ENCODE assay signal across 8 mouse cellular contexts in the genomic region with DNA sequence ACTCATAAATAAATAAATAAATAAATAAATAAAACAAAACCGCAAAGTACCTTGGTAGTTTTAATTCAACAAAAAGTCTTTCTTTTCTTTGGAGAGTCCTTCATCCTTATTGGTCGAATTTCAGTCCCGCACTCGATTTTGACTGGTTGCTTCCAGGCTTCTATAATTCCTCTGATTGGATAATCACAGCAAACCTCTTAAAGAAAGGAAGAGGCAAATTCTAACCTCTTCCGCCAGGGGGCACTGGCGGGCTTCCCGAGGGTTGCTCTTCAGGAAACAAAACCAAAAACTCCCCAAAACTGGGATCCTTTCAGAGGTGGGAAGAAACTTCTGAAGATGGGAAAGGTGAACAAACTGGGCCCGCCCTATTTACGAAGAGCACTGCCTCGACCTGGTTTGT. TPM values are rescaled to one million over a fixed set of nuclear protein-coding genes. Genes with fewer than 3 reads are reported as not detected.
A peak's percentile ranks its signal among the peaks of the same experiment; 100 is the strongest.
DNase-seq lines count a peak whose midpoint lies in the region; ATAC-seq and TF ChIP-seq lines count a peak whose summit lies in the region.

No protein-coding gene starts in this region.

- WGBS in kidney, postnatal 0 days, result 6% methylated on average over 10 of the region's 10 CpGs
- 3% methylated on average over 10 of the region's 10 CpGs for WGBS in liver, embryonic 12.5 days (ENCODE audit: insufficient replicate concordance)

- ATAC-seq in kidney, postnatal 0 days (replicated peaks; ENCODE audit: low FRiP score, low read depth), result no peak; the same call in 1 of the 2 replicates
- ATAC-seq in liver, embryonic 12.5 days, result no peak

- no peak overlapping the region for H3K27ac ChIP-seq in kidney, postnatal 0 days
- no peak overlapping the region for H3K27ac ChIP-seq in liver, embryonic 12.5 days

- H3K4me1 ChIP-seq in kidney, postnatal 0 days (replicated peaks; ENCODE audit: insufficient read depth, low read length), result no peaks in the 10 kb centered on the region; the same call in 1 of the 2 replicates
- peaks cover 11% of the 10 kb centered on the region; the same call in 1 of the 2 replicates for H3K4me1 ChIP-seq in liver, embryonic 12.5 days

- no peaks in the 10 kb centered on the region for H3K9me3 ChIP-seq in kidney, postnatal 0 days (replicated peaks; ENCODE audit: low read length)
- H3K9me3 ChIP-seq in liver, embryonic 12.5 days (replicated peaks), result no peaks in the 10 kb centered on the region

- peak overlapping the region; percentile 16; the same call in 1 of the 2 replicates for H3K4me2 ChIP-seq in kidney, postnatal 0 days (ENCODE audit: low read length)
- peak overlapping the region; percentile 50 for H3K4me2 ChIP-seq in liver, embryonic 12.5 days

- H3K27me3 ChIP-seq in kidney, postnatal 0 days (ENCODE audit: insufficient read depth, low read length), result peaks cover 30% of the 10 kb centered on the region
- H3K27me3 ChIP-seq in liver, embryonic 12.5 days (replicated peaks), result peaks cover 49% of the 10 kb centered on the region

- H3K36me3 ChIP-seq in kidney, postnatal 0 days (ENCODE audit: insufficient read depth, low read length), result no peaks in the 10 kb centered on the region
- H3K36me3 ChIP-seq in liver, embryonic 12.5 days, result no peaks in the 10 kb centered on the region

- peak; percentile 83 for DNase-seq in CD4-positive, CD25-positive, alpha-beta regulatory T cell, adult 2 months (ENCODE audit: low read depth, low spot score)
- DNase-seq in adrenal gland, adult (ENCODE audit: inconsistent age in 2 of 2, low spot score in 1 of 2), result peak; percentile 72 to 88
- DNase-seq in embryo, embryonic 9.5 days (ENCODE audit: extremely low spot score), result peak; percentile 75
- peak; percentile 70 to 78 for DNase-seq in gastrocnemius, postnatal 4 days (ENCODE audit: low spot score in 2 of 2)
- DNase-seq in kidney, postnatal 0 days (ENCODE audit: low spot score), result peak; percentile 96
- DNase-seq in ovary, postnatal 10 days (ENCODE audit: low spot score), result peak; percentile 44
- peak; percentile 35 to 72 for DNase-seq in thymus, postnatal 10 days (ENCODE audit: low spot score in 2 of 2)

- peak; percentile 81 for TF ChIP-seq CTCF in kidney, postnatal 0 days (IDR thresholded peaks at IDR 0.05; ENCODE audit: low read depth)

- H3K9ac ChIP-seq in kidney, postnatal 0 days (ENCODE audit: low read depth, low read length), result no peak overlapping the region
- H3K9ac ChIP-seq in liver, embryonic 12.5 days, result no peak overlapping the region

- H3K4me3 ChIP-seq in kidney, postnatal 0 days (replicated peaks; ENCODE audit: low read depth, low read length), result no peak overlapping the region
- H3K4me3 ChIP-seq in liver, embryonic 12.5 days, result peak overlapping the region; percentile 31

RNA-seq across cellular contexts. Expression of gene Ttc9b, which starts 2.8 kb away (rescaled TPM):
- total RNA-seq in gastrocnemius, postnatal 4 days (2021), result not detected
- polyA plus RNA-seq in kidney, postnatal 0 days (2015; fragmentation: Nextera tagmentation; extraction: Ambion mirVana), result not detected in 2 replicates
- not detected in 2 replicates for polyA plus RNA-seq in liver, embryonic 12.5 days (2016; fragmentation: Nextera tagmentation; extraction: Ambion mirVana)

RNA-seq across cellular contexts. Expression of gene Map3k10, which starts 23.4 kb away (rescaled TPM):
- 10 to 100 TPM; 19.2 to 20.0 TPM for total RNA-seq in gastrocnemius, postnatal 4 days (2021)
- 5.0 and 6.8 TPM in 2 replicates for polyA plus RNA-seq in kidney, postnatal 0 days (2015; fragmentation: Nextera tagmentation; extraction: Ambion mirVana)
- 5.7 and 6.7 TPM in 2 replicates for polyA plus RNA-seq in liver, embryonic 12.5 days (2016; fragmentation: Nextera tagmentation; extraction: Ambion mirVana)

RNA-seq across cellular contexts. Expression of gene Zfp607b, which starts 38.2 kb away (rescaled TPM):
- 1 to 10 TPM; 1.4 to 2.1 TPM for total RNA-seq in gastrocnemius, postnatal 4 days (2021)
- polyA plus RNA-seq in kidney, postnatal 0 days (2015; fragmentation: Nextera tagmentation; extraction: Ambion mirVana), result 2.9 and 3.2 TPM in 2 replicates
- 0.64 and 0.79 TPM in 2 replicates for polyA plus RNA-seq in liver, embryonic 12.5 days (2016; fragmentation: Nextera tagmentation; extraction: Ambion mirVana)

RNA-seq across cellular contexts. Expression of gene Akt2, which starts 59.6 kb away (rescaled TPM):
- 100 to 1,000 TPM; 183 to 188 TPM for total RNA-seq in gastrocnemius, postnatal 4 days (2021)
- 74.3 and 75.3 TPM in 2 replicates for polyA plus RNA-seq in kidney, postnatal 0 days (2015; fragmentation: Nextera tagmentation; extraction: Ambion mirVana)
- 45.0 and 45.2 TPM in 2 replicates for polyA plus RNA-seq in liver, embryonic 12.5 days (2016; fragmentation: Nextera tagmentation; extraction: Ambion mirVana)

Comparison
In these comparisons a context has a peak if more than half of its experiments do, and no peak if none do; other contexts are left out.
1. DNase-seq: peak in every context shown above with its lines; median percentile 96 in kidney, postnatal 0 days; 83 in CD4-positive, CD25-positive, alpha-beta regulatory T cell, adult 2 months; 80 in adrenal gland, adult; 75 in embryo, embryonic 9.5 days; 74 in gastrocnemius, postnatal 4 days; 54 in thymus, postnatal 10 days; 44 in ovary, postnatal 10 days.